Mouse (Mus musculus) midbrain, postnatal 0 days (tissue): ENCODE data around the gene Lasp1. TPM values are rescaled to one million over a fixed set of nuclear protein-coding genes. Genes with fewer than 3 reads are reported as not detected.

Experiments
- ATAC-seq: fragments of 200-750 bp; cut with Nextera tagmentation; 2 replicates; pipeline ENCODE4 v1.8.0; 2017; ENCODE audit warnings: moderate number of reproducible peaks, mild to moderate bottlenecking, moderate TSS enrichment, moderate library complexity; ENCODE audit not compliant: low FRiP score
- DNase-seq: peaks from one replicate; pipeline ENCODE4 v3.0.0-alpha.2; 2015; ENCODE audit warnings: low spot score
- H3K27ac ChIP-seq: fragments of 300-500 bp; sonication (generic); 2 replicates; pipeline ENCODE4 v1.5.1; 2014; ENCODE audit warnings: low read depth, mild to moderate bottlenecking, low read length, mixed read lengths
- H3K27me3 ChIP-seq: fragments of 300-500 bp; sonication (generic); 2 replicates; pipeline ENCODE4 v1.6.1; 2014; ENCODE audit warnings: low read length, control low read depth, mixed read lengths; ENCODE audit not compliant: insufficient read depth
- H3K36me3 ChIP-seq: fragments of 300-500 bp; sonication (generic); 2 replicates; pipeline ENCODE4 v1.6.1; 2014; ENCODE audit warnings: low read length, control low read depth, mixed read lengths; ENCODE audit not compliant: insufficient read depth
- H3K4me1 ChIP-seq: fragments of 300-500 bp; sonication (generic); 2 replicates; pipeline ENCODE4 v1.6.1; 2014; ENCODE audit warnings: mild to moderate bottlenecking, control low read depth, antibody characterized with exemption, low read length, mixed read lengths; ENCODE audit not compliant: insufficient read depth
- H3K4me2 ChIP-seq: fragments of 300-500 bp; sonication (generic); 2 replicates; pipeline ENCODE4 v1.6.1; 2014; ENCODE audit warnings: low read depth, mild to moderate bottlenecking, low read length, mixed read lengths; ENCODE audit not compliant: poor library complexity, severe bottlenecking
- H3K4me3 ChIP-seq: fragments of 300-500 bp; sonication (generic); 2 replicates; pipeline ENCODE4 v1.5.1; 2014; ENCODE audit warnings: low read depth, mild to moderate bottlenecking, low read length, moderate library complexity
- H3K9ac ChIP-seq: fragments of 300-500 bp; sonication (generic); replicated peaks from 2 replicates; pipeline ENCODE4 v1.6.1; 2014; ENCODE audit warnings: mild to moderate bottlenecking, low read length, moderate library complexity, mixed read lengths; ENCODE audit not compliant: poor library complexity, severe bottlenecking
- H3K9me3 ChIP-seq: fragments of 300-500 bp; sonication (generic); 2 replicates; pipeline ENCODE4 v1.6.1; 2016; ENCODE audit warnings: low read length, control low read depth
- CTCF ChIP-seq: IDR thresholded peaks from 2 replicates; pipeline ENCODE4 v1.5.1; 2016; ENCODE audit warnings: antibody characterized with exemption, mild to moderate bottlenecking
- WGBS: fragments of 180-500 bp; shearing (Covaris S2); extraction: QIAGEN DNeasy Blood & Tissue Kit; methylation state at CpG from one replicate; pipeline ENCODE4 v1.1.7; 2014; 5-methylcytosine and 5-hydroxymethylcytosine counted together
- polyA plus RNA-seq: library from polyadenylated mRNA; unstranded; fragments of >200 nt; fragmentation: Nextera tagmentation; extraction: Ambion mirVana; gene quantifications from 2 replicates; pipeline ENCODE4 v1.2.1, GENCODE M21; 2015
- total RNA-seq: library from RNA; depleted of rRNA; stranded (reverse); fragments of >200 nt; gene quantifications from 2 replicates; pipeline ENCODE4 v1.2.3, GENCODE M21; 2014; rRNA removed

Gene Lasp1
- total and polyA plus RNA-seq, 2 experiments from 2014 or later: 179 to 206 TPM

GRCm38 (mm10) chr11:97883542-97883917 is 84.7 kb downstream of the Lasp1 start:
- Histone ChIP-seq H3K9me3 (no peaks in the 10 kb centered on the region), H3K27me3 (no peaks in the 10 kb centered on the region), H3K9ac (peak overlapping the region; percentile 42; the same call in 1 of the 2 replicates), H3K4me1 (no peaks in the 10 kb centered on the region), H3K27ac (peak overlapping the region; percentile 87), H3K4me3 (peak overlapping the region; percentile 56), H3K4me2 (peak overlapping the region; percentile 58), H3K36me3 (no peaks in the 10 kb centered on the region)
- peak; percentile 54 for DNase-seq
- 4% methylated on average over 26 of the region's 26 CpGs for WGBS
- no peak for TF ChIP-seq CTCF
- peak; percentile 47; the same call in 1 of the 2 replicates for ATAC-seq

DNA sequence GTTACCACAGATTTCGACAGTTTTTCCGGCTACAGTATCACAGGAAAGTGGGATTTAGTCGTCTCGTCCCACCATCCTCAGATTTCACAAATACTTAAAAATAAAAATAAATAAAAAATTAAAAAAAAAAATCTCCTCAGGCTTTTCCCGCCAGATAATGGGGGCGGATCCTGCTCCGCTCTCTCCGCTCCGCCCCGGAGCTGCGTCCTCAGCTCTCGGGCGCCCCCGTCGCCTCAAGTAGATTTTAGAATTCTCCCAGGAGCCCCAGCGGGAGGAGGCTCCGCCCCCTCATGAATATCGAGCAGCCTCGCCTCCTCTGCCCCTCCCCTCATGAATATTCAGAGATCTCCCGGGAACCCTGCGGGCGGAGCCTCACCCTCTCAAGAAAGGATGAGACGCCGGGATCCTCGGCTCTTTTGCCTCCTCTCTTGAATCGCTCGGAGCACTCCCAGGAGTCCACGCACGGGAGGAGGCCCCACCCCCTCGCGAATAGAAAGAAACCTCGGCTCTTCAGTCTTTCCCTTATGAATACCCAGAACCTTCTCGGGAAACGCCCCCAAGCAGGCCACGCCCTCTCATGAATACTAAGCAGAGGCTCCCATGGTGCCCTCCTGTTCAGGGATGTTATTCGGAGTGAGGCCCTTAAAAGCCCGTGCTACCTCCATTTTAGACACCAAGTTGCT is 85.3 kb downstream of the Lasp1 start, which contains the start of gene Fbxo47:
Fbxo47 (minus strand) TSS at position 237 of the 683 bp plus-strand sequence.
- Histone ChIP-seq H3K4me3 (peak within 1 kb of the TSS; percentile 56), H3K27ac (peak within 1 kb of the TSS; percentile 87), H3K4me2 (peak within 1 kb of the TSS; percentile 58), H3K27me3 (no peaks in the 10 kb centered on the region), H3K9me3 (no peaks in the 10 kb centered on the region), H3K4me1 (no peaks in the 10 kb centered on the region), H3K9ac (peak within 1 kb of the TSS; percentile 59), H3K36me3 (no peaks in the 10 kb centered on the region)
- WGBS: under 1% methylated on average over 37 of the region's 37 CpGs
- ATAC-seq (peak; percentile 96), DNase-seq (peak; percentile 99)
- TF ChIP-seq CTCF: peak; percentile 73

DNA sequence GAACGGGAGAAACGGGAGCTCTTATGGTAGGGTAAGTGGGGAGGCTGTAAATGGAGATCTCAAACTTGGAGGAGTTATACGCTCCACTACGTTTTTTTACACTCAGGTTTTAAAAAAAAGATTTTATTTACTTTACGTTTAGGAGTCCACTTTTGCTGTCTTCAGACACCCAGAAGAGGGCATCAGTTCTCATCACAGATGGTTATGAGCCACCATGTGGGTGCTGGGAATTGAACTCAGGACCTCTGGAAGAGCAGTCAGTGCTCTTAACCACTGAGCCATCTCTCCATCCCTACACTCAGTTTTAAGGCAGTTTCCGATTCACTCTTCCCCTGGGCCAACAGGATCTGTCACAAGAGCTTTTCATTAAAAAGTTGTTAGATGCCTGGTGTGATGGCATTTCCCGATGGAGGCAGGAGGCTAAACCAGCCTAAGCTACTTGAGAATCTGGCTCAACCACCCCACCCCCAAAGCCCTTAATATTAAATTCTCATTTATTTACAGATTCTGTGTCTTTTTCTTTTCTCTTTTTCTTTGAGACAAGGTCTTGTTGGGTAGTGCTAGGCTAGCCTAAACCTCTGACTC is 85.9 kb downstream of the Lasp1 start:
- H3K9ac ChIP-seq: peak overlapping the region; percentile 59; the same call in 1 of the 2 replicates
- WGBS: 21% methylated on average over 7 of the region's 7 CpGs
- H3K4me3 ChIP-seq: peak overlapping the region; percentile 56
- H3K9me3 ChIP-seq: no peaks in the 10 kb centered on the region
- peak overlapping the region; percentile 87 for H3K27ac ChIP-seq
- ATAC-seq (no peak), DNase-seq (no peak)
- peak; percentile 38 for TF ChIP-seq CTCF
- H3K36me3 ChIP-seq: no peaks in the 10 kb centered on the region
- H3K27me3 ChIP-seq: no peaks in the 10 kb centered on the region
- peak overlapping the region; percentile 48 for H3K4me2 ChIP-seq
- no peaks in the 10 kb centered on the region for H3K4me1 ChIP-seq

GRCm38 (mm10) chr11:97885296-97885915 is 86.6 kb downstream of the Lasp1 start:
- no peak overlapping the region for H3K4me2 ChIP-seq
- 100% methylated on average over 2 of the region's 2 CpGs for WGBS
- H3K36me3 ChIP-seq: no peaks in the 10 kb centered on the region
- no peaks in the 10 kb centered on the region for H3K9me3 ChIP-seq
- no peak overlapping the region for H3K4me3 ChIP-seq
- H3K27ac ChIP-seq: no peak overlapping the region
- H3K27me3 ChIP-seq: no peaks in the 10 kb centered on the region
- ATAC-seq (no peak), DNase-seq (no peak)
- no peaks in the 10 kb centered on the region for H3K4me1 ChIP-seq
- TF ChIP-seq CTCF: no peak
- no peak overlapping the region for H3K9ac ChIP-seq

Other genes starting within 250 kb of the Lasp1 start
- gene Srcin1, start 222.8 kb upstream of the Lasp1 start, total RNA-seq: 95.0 and 100 TPM in 2 replicates
- gene Srcin1, start 222.8 kb upstream of the Lasp1 start, polyA plus RNA-seq: 13.1 and 14.0 TPM in 2 replicates
- 5.0 and 8.4 TPM in 2 replicates for gene Epop, start 169.3 kb upstream of the Lasp1 start, total RNA-seq
- gene Epop, start 169.3 kb upstream of the Lasp1 start, polyA plus RNA-seq: 1.5 and 1.6 TPM in 2 replicates
- gene Mllt6, start 135.6 kb upstream of the Lasp1 start, total RNA-seq: 43.9 and 52.8 TPM in 2 replicates
- 1.5 and 1.7 TPM in 2 replicates for gene Mllt6, start 135.6 kb upstream of the Lasp1 start, polyA plus RNA-seq
- gene Cisd3, start 113.2 kb upstream of the Lasp1 start, total RNA-seq: 13.3 and 27.0 TPM in 2 replicates
- 41.5 and 45.1 TPM in 2 replicates for gene Cisd3, start 113.2 kb upstream of the Lasp1 start, polyA plus RNA-seq
- gene Pcgf2, start 98.5 kb upstream of the Lasp1 start, total RNA-seq: 16.0 and 19.6 TPM in 2 replicates
- gene Pcgf2, start 98.5 kb upstream of the Lasp1 start, polyA plus RNA-seq: 14.2 and 16.7 TPM in 2 replicates
- gene Psmb3, start 95.6 kb upstream of the Lasp1 start, total RNA-seq: 386 and 449 TPM in 2 replicates
- 473 and 491 TPM in 2 replicates for gene Psmb3, start 95.6 kb upstream of the Lasp1 start, polyA plus RNA-seq
- 149 and 166 TPM in 2 replicates for gene Pip4k2b, start 54.3 kb upstream of the Lasp1 start, total RNA-seq
- 4.1 and 5.2 TPM in 2 replicates for gene Pip4k2b, start 54.3 kb upstream of the Lasp1 start, polyA plus RNA-seq
- 11.8 and 16.0 TPM in 2 replicates for gene Cwc25, start 32.4 kb upstream of the Lasp1 start, total RNA-seq
- 12.0 TPM in 2 replicates for gene Cwc25, start 32.4 kb upstream of the Lasp1 start, polyA plus RNA-seq
- not detected in 2 replicates for gene 1700001P01Rik, start 23.1 kb upstream of the Lasp1 start, total RNA-seq
- 0.29 TPM in 1 of 2 replicates, not detected in the other for gene 1700001P01Rik, start 23.1 kb upstream of the Lasp1 start, polyA plus RNA-seq
- gene Rpl23, start 16.6 kb upstream of the Lasp1 start, total RNA-seq: 177 and 224 TPM in 2 replicates
- gene Rpl23, start 16.6 kb upstream of the Lasp1 start, polyA plus RNA-seq: 308 and 329 TPM in 2 replicates
- gene B230217C12Rik, start 41.8 kb downstream of the Lasp1 start, total RNA-seq: 37.7 and 43.6 TPM in 2 replicates
- gene B230217C12Rik, start 41.8 kb downstream of the Lasp1 start, polyA plus RNA-seq: 38.2 and 41.8 TPM in 2 replicates
- 0.38 and 0.80 TPM in 2 replicates for gene Fbxo47, start 85.2 kb downstream of the Lasp1 start, total RNA-seq
- gene Fbxo47, start 85.2 kb downstream of the Lasp1 start, polyA plus RNA-seq: 0.33 and 0.88 TPM in 2 replicates
- 2.4 and 3.1 TPM in 2 replicates for gene Plxdc1, start 187.4 kb downstream of the Lasp1 start, total RNA-seq
- 4.9 and 5.6 TPM in 2 replicates for gene Plxdc1, start 187.4 kb downstream of the Lasp1 start, polyA plus RNA-seq
- gene Arl5c, start 197.2 kb downstream of the Lasp1 start, total RNA-seq: 1.1 and 2.9 TPM in 2 replicates
- 2.9 and 4.5 TPM in 2 replicates for gene Arl5c, start 197.2 kb downstream of the Lasp1 start, polyA plus RNA-seq
- gene Cacnb1, start 224.0 kb downstream of the Lasp1 start, total RNA-seq: 89.1 and 96.4 TPM in 2 replicates
- 61.1 and 63.2 TPM in 2 replicates for gene Cacnb1, start 224.0 kb downstream of the Lasp1 start, polyA plus RNA-seq
- gene Rpl19, start 227.7 kb downstream of the Lasp1 start, total RNA-seq: 597 and 686 TPM in 2 replicates
- 591 and 620 TPM in 2 replicates for gene Rpl19, start 227.7 kb downstream of the Lasp1 start, polyA plus RNA-seq